Mouse (Mus musculus): ENCODE measurements around the gene Kif16b. TPM values are rescaled to one million over a fixed set of nuclear protein-coding genes. Genes with fewer than 3 reads are reported as not detected.

Gene Kif16b
- total RNA-seq (2023) = 10 to 100 TPM; 26.3 to 29.8 TPM

GRCm38 (mm10) chr2:142900862-142901805 lies at the start of gene Kif16b:
Gene Kif16b, minus strand, starts transcription at chr2:142901531.

Other genes with a start within 250 kb of the Kif16b start
- 10 to 100 TPM; 69.1 to 74.9 TPM for gene Snrpb2, start 161.5 kb upstream of the Kif16b start, total RNA-seq (2023)
- gene Otor, start 176.9 kb upstream of the Kif16b start, total RNA-seq (2023) = not detected

Measured in T-cell, adult 66 days (primary cell).